ENCODE assay signal across 30 mouse cellular contexts in the genomic region with DNA sequence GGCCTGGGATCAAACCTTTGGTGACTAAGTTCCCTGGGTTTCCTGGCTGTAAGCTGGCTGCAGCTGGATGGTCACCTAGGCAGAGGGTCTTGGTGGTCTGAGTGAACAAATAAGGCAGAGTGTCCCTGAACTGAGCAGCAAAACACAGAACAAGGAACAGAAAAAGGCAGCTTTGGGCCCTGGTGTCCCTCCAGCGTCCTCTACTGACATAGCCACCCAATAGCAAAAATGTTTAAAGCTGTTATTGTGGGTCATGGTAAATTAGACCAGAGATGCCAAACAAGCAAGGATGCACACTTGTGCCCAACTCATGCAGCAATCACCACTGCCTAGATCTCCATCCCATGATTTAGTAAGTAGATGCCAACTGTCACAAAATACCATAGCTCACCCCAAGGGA. TPM values are rescaled to one million over a fixed set of nuclear protein-coding genes. Genes with fewer than 3 reads are reported as not detected.
DNase-seq lines count a peak whose midpoint lies in the region; TF ChIP-seq lines count a peak whose summit lies in the region.
"Had no signal": no experiment of that assay in that cellular context is flagged by ENCODE, and none has a peak within 500 bp of the region (broad histone marks: within the 10 kb centered on the region; RNA-seq: fewer than 3 reads in every experiment).

No protein-coding gene starts in this region.

- intact Hi-C loops in heart, adult 2 months (cut with DNase I), result loop anchor here (5.0 kb wide), 1 partner anchor 200 kb away; no protein-coding TSS in a partner anchor

- H3K27ac ChIP-seq in heart, adult 2 months, result no peak overlapping the region
- H3K27ac ChIP-seq: embryonic facial prominence, embryonic 10.5 days; forebrain, embryonic 15.5 days; hindbrain, embryonic 13.5 days; limb, embryonic 13.5 days; liver, embryonic 12.5 days; midbrain, embryonic 10.5 days had no signal

- TF ChIP-seq CTCF in heart, adult 2 months (IDR thresholded peaks at IDR 0.05), result peak; percentile 68
- no peak for TF ChIP-seq CTCF in lung, adult 2 months (IDR thresholded peaks at IDR 0.05; ENCODE audit: insufficient read depth, low read length)

- no peaks in the 10 kb centered on the region for H3K79me2 ChIP-seq in heart, adult 2 months (replicated peaks; ENCODE audit: control insufficient read depth, insufficient read depth, low read length)

- no peak for TF ChIP-seq EP300 in heart, adult 2 months (IDR thresholded peaks at IDR 0.05; ENCODE audit: insufficient read depth, low read depth, low read length)

- TF ChIP-seq POLR2A in heart, adult 2 months (IDR thresholded peaks at IDR 0.05; ENCODE audit: insufficient read depth, low read depth, low read length), result no peak
- TF ChIP-seq POLR2A in lung, adult 2 months (IDR thresholded peaks at IDR 0.05; ENCODE audit: borderline replicate concordance, extremely low read depth, low read depth, low read length), result no peak

- H3K4me1 ChIP-seq in heart, adult 2 months (ENCODE audit: control insufficient read depth, insufficient read depth, low read length), result no peaks in the 10 kb centered on the region
- H3K4me1 ChIP-seq in lung, adult 2 months (ENCODE audit: control insufficient read depth, insufficient read depth, low read length), result no peaks in the 10 kb centered on the region

- no peak overlapping the region for H3K9ac ChIP-seq in heart, adult 2 months (ENCODE audit: low read depth, low read length)
- H3K9ac ChIP-seq: forebrain, embryonic 15.5 days; hindbrain, embryonic 13.5 days; limb, embryonic 13.5 days; liver, embryonic 12.5 days had no signal

- WGBS in heart, adult 2 months, result 94% methylated on average over 1 of the region's 1 CpGs
- WGBS in lung, adult 2 months, result 94% methylated on average over 1 of the region's 1 CpGs

- H3K27me3 ChIP-seq in heart, adult 2 months (ENCODE audit: control insufficient read depth, insufficient read depth, low read length), result no peaks in the 10 kb centered on the region
- H3K27me3 ChIP-seq: forebrain, embryonic 15.5 days; limb, embryonic 13.5 days; liver, embryonic 12.5 days had no signal

- H3K36me3 ChIP-seq in heart, adult 2 months (ENCODE audit: control insufficient read depth, insufficient read depth, low read length), result no peaks in the 10 kb centered on the region
- H3K36me3 ChIP-seq: embryonic facial prominence, embryonic 10.5 days; forebrain, embryonic 15.5 days; hindbrain, embryonic 13.5 days; limb, embryonic 13.5 days; liver, embryonic 12.5 days; midbrain, embryonic 10.5 days had no signal

- DNase-seq in heart, adult 2 months, result no peak
- no peak for DNase-seq in heart, adult 18-20 months
- DNase-seq in lung, postnatal 14 days, result peak; percentile 30
- DNase-seq in lung, adult 2 months, result no peak
- peak; percentile 51 for DNase-seq in ES-CJ7 (ENCODE audit: low read depth, low spot score)
- DNase-seq in urinary bladder, postnatal 14 days (ENCODE audit: low spot score), result no peak
- DNase-seq in adrenal gland, postnatal 4 days (ENCODE audit: low spot score in 2 of 2), result no peak
- DNase-seq: adrenal gland, adult 8-10 months; cerebellum, adult 2 months; gastrocnemius, postnatal 14 days; heart, adult 11 months; kidney, adult 11 months; kidney, postnatal 10 days; lung, adult 18-20 months; right cerebral cortex, postnatal 4 days; thymus, adult 2 months had no signal

- H3K4me3 ChIP-seq in heart, adult 2 months, result no peak overlapping the region
- no peak overlapping the region for H3K4me3 ChIP-seq in lung, adult 2 months (replicated peaks; ENCODE audit: extremely low read depth, low read depth, low read length)
- H3K4me3 ChIP-seq: embryonic facial prominence, embryonic 10.5 days; forebrain, embryonic 15.5 days; hindbrain, embryonic 13.5 days; limb, embryonic 13.5 days; liver, embryonic 12.5 days; midbrain, embryonic 10.5 days had no signal

RNA-seq across cellular contexts. Expression of a gene that starts 16.5 kb away (rescaled TPM):
- total RNA-seq in heart, adult 2 months (2021), result not detected
- not detected in 2 replicates for polyA plus RNA-seq in heart, adult 2 months (2012; rRNA removed)
- total RNA-seq in heart, adult 18-20 months (2021), result not detected
- polyA plus RNA-seq in lung, adult 2 months (2012; rRNA removed), result not detected in 2 replicates
- total RNA-seq in adrenal gland, postnatal 4 days (2021), result under 1 TPM; 0.25 to 0.34 TPM
- total RNA-seq: adrenal gland, adult 8-10 months; gastrocnemius, postnatal 14 days; heart, postnatal 25 days; left cerebral cortex, postnatal 25 days; midbrain, postnatal 0 days had no signal
- polyA plus RNA-seq: activated CD4-positive, CD25-positive, alpha-beta regulatory T cell, adult 4 months; C2C12; forebrain, embryonic 15.5 days; heart, embryonic 14.5 days; hindbrain, embryonic 13.5 days; liver, embryonic 12.5 days; neural tube, embryonic 14.5 days; stomach, embryonic 14.5 days; thymus, adult 2 months had no signal

Comparison
In these comparisons a context has a peak if more than half of its experiments do, and no peak if none do; other contexts are left out.
1. DNase-seq: peak in lung, postnatal 14 days (single experiment) and ES-CJ7 (single experiment); none in heart, adult 2 months (0 of 2), heart, adult 18-20 months (0 of 2), lung, adult 2 months (single experiment), urinary bladder, postnatal 14 days (single experiment) and adrenal gland, postnatal 4 days (0 of 2).